Mouse (Mus musculus): Measurements from ENCODE around the gene Baz2b. TPM values are rescaled to one million over a fixed set of nuclear protein-coding genes. Genes with fewer than 3 reads are reported as not detected.

Baz2b gene
- polyA plus RNA-seq, 2 experiments: 36.0 to 45.6 TPM

DNA sequence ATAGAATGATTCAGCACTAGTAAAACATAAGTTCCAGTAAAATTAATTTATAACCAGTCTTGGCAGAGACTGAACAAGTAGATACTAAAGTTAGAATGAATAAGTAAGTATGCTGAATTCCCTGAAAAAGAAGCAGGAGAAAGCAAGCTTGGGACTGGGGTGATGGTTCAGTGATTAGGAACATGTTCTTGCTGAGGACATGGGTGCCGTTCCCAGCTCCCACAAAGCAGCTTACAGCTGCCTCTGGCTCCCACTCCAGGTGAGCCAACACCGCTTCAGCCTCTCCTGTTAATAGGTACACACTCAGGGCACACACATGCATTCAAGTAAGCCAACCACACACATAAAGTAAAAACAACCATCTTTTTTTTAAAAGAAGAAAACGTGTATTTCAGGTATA, 32.1 kb downstream of the Baz2b start:
- Histone ChIP-seq H3K4me3 (replicated peaks; ENCODE audit: low read length) (no peak overlapping the region), H3K9ac (ENCODE audit: low read depth, low read length, severe bottlenecking) (no peak overlapping the region), H3K27me3 (ENCODE audit: control insufficient read depth, insufficient read depth, low read length) (no peaks in the 10 kb centered on the region), H3K9me3 (ENCODE audit: control insufficient read depth, low read length) (no peaks in the 10 kb centered on the region), H3K4me1 (ENCODE audit: control insufficient read depth, insufficient read depth, low read length) (no peaks in the 10 kb centered on the region), H3K36me3 (ENCODE audit: control insufficient read depth, insufficient read depth, low read length) (no peaks in the 10 kb centered on the region), H3K4me2 (replicated peaks; ENCODE audit: low read depth, low read length, severe bottlenecking) (no peak overlapping the region), H3K27ac (replicated peaks; ENCODE audit: low read depth, low read length) (no peak overlapping the region)
- ATAC-seq (ENCODE audit: low FRiP score, low read depth) (no peak), DNase-seq (ENCODE audit: low spot score) (no peak)
- no peak for TF ChIP-seq POLR2A (IDR thresholded peaks at IDR 0.05; ENCODE audit: borderline replicate concordance, extremely low read depth, insufficient read depth, insufficient read length)
- WGBS: 74% methylated on average over 3 of the region's 3 CpGs

DNA sequence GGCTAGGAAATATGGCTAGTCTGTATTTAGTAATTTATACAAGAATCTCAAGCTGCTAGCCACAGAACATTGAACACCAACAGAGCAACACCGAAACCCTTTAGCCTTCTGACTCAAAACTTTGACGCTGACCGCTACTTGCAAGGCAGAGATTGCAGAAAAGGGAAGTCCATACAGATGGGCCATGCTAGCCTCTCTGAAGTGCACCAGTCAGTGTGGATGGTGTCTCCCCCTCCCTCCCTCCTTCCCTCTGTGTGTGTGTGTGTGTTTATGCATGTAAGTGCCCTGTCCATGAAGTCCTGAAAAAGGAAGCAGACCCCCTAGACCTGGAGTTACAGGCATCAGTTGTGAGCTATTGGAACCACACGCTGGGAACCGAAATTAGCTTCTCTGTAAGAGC, 33.6 kb downstream of the Baz2b start:
- no peak overlapping the region for H3K4me2 ChIP-seq (replicated peaks; ENCODE audit: low read depth, low read length, severe bottlenecking)
- no peaks in the 10 kb centered on the region for H3K4me1 ChIP-seq (ENCODE audit: control insufficient read depth, insufficient read depth, low read length)
- no peak overlapping the region for H3K9ac ChIP-seq (ENCODE audit: low read depth, low read length, severe bottlenecking)
- H3K36me3 ChIP-seq (ENCODE audit: control insufficient read depth, insufficient read depth, low read length): no peaks in the 10 kb centered on the region
- DNase-seq (ENCODE audit: low spot score) (no peak), ATAC-seq (ENCODE audit: low FRiP score, low read depth) (no peak)
- no peak overlapping the region for H3K4me3 ChIP-seq (replicated peaks; ENCODE audit: low read length)
- no peak overlapping the region for H3K27ac ChIP-seq (replicated peaks; ENCODE audit: low read depth, low read length)
- WGBS: 84% methylated on average over 5 of the region's 5 CpGs
- H3K9me3 ChIP-seq (ENCODE audit: control insufficient read depth, low read length): no peaks in the 10 kb centered on the region
- H3K27me3 ChIP-seq (ENCODE audit: control insufficient read depth, insufficient read depth, low read length): no peaks in the 10 kb centered on the region
- TF ChIP-seq POLR2A (IDR thresholded peaks at IDR 0.05; ENCODE audit: borderline replicate concordance, extremely low read depth, insufficient read depth, insufficient read length): no peak

DNA sequence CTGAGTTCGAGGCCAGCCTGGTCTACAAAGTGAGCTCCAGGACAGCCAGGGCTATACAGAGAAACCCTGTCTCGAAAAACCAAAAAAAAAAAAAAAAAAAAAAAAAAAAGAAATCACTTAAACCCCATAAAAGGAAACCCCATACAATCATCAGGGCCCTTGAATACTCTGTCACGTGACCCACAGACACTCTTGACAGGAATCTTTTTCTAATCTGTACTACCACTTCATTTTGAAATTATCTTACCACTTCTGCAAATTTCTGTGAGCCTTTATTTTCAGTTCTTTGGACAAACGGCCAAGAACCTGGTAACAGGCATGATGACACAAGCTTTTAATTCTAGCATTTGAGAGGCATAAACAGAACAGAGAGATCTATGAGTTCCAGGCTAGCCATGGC, 34.6 kb downstream of the Baz2b start:
- WGBS: 91% methylated on average over 3 of the region's 4 CpGs
- no peak for ATAC-seq (ENCODE audit: low FRiP score, low read depth)
- Histone ChIP-seq H3K9ac (ENCODE audit: low read depth, low read length, severe bottlenecking) (no peak overlapping the region), H3K4me3 (replicated peaks; ENCODE audit: low read length) (no peak overlapping the region), H3K4me1 (ENCODE audit: control insufficient read depth, insufficient read depth, low read length) (no peaks in the 10 kb centered on the region), H3K4me2 (replicated peaks; ENCODE audit: low read depth, low read length, severe bottlenecking) (no peak overlapping the region), H3K27me3 (ENCODE audit: control insufficient read depth, insufficient read depth, low read length) (no peaks in the 10 kb centered on the region), H3K36me3 (ENCODE audit: control insufficient read depth, insufficient read depth, low read length) (no peaks in the 10 kb centered on the region), H3K9me3 (ENCODE audit: control insufficient read depth, low read length) (no peaks in the 10 kb centered on the region), H3K27ac (replicated peaks; ENCODE audit: low read depth, low read length) (no peak overlapping the region)
- TF ChIP-seq POLR2A (IDR thresholded peaks at IDR 0.05; ENCODE audit: borderline replicate concordance, extremely low read depth, insufficient read depth, insufficient read length): no peak
- no peak for DNase-seq (ENCODE audit: low spot score)

DNA sequence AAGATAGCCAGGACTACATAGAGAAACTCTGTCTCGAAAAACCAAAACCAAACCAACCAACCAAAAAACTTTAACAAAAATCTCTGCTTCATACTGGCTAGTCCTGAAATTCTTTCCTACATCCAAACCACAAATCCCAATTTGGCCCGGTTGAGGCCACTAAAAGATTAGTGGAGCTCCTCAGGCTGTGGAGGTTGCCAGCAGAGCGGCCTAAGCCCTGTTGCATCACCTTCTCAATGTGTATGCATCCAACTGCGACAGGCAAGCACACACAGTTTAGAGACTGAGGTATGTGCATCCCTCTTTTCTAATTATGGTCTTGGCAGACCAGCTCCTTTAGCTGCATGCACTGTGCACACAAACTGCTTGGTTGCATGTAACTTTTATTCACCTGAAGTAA, 36.0 kb downstream of the Baz2b start:
- no peak overlapping the region for H3K27ac ChIP-seq (replicated peaks; ENCODE audit: low read depth, low read length)
- H3K9ac ChIP-seq (ENCODE audit: low read depth, low read length, severe bottlenecking): no peak overlapping the region
- no peak for TF ChIP-seq POLR2A (IDR thresholded peaks at IDR 0.05; ENCODE audit: borderline replicate concordance, extremely low read depth, insufficient read depth, insufficient read length)
- WGBS: 88% methylated on average over 4 of the region's 4 CpGs
- ATAC-seq (ENCODE audit: low FRiP score, low read depth) (no peak), DNase-seq (ENCODE audit: low spot score) (no peak)
- no peak overlapping the region for H3K4me2 ChIP-seq (replicated peaks; ENCODE audit: low read depth, low read length, severe bottlenecking)
- H3K9me3 ChIP-seq (ENCODE audit: control insufficient read depth, low read length): no peaks in the 10 kb centered on the region
- H3K27me3 ChIP-seq (ENCODE audit: control insufficient read depth, insufficient read depth, low read length): no peaks in the 10 kb centered on the region
- no peak overlapping the region for H3K4me3 ChIP-seq (replicated peaks; ENCODE audit: low read length)
- H3K4me1 ChIP-seq (ENCODE audit: control insufficient read depth, insufficient read depth, low read length): no peaks in the 10 kb centered on the region
- H3K36me3 ChIP-seq (ENCODE audit: control insufficient read depth, insufficient read depth, low read length): no peaks in the 10 kb centered on the region

DNA sequence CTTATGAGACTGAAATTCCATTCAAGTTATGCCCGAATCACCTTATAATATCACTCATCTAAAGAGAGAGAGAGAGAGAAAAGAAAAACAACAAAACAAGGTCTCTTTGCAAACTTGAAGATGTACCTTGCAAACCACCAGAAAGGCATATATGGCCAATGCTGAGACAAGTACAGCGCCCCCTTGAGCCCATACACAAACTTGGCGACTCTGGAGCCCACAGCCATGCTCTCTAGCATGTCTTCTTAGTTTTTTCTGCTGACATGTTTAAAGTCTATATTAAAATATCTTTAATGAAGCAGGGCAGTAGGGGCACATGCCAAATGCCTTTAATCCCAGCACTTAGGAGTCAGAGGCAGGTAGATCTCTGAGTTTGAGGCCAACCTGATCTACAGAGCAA, 36.4 kb downstream of the Baz2b start:
- H3K27ac ChIP-seq (replicated peaks; ENCODE audit: low read depth, low read length): no peak overlapping the region
- no peak overlapping the region for H3K4me2 ChIP-seq (replicated peaks; ENCODE audit: low read depth, low read length, severe bottlenecking)
- no peaks in the 10 kb centered on the region for H3K27me3 ChIP-seq (ENCODE audit: control insufficient read depth, insufficient read depth, low read length)
- H3K9me3 ChIP-seq (ENCODE audit: control insufficient read depth, low read length): no peaks in the 10 kb centered on the region
- no peak for TF ChIP-seq POLR2A (IDR thresholded peaks at IDR 0.05; ENCODE audit: borderline replicate concordance, extremely low read depth, insufficient read depth, insufficient read length)
- 60% methylated on average over 3 of the region's 3 CpGs for WGBS
- no peak overlapping the region for H3K4me3 ChIP-seq (replicated peaks; ENCODE audit: low read length)
- DNase-seq (ENCODE audit: low spot score): no peak
- no peaks in the 10 kb centered on the region for H3K4me1 ChIP-seq (ENCODE audit: control insufficient read depth, insufficient read depth, low read length)
- H3K36me3 ChIP-seq (ENCODE audit: control insufficient read depth, insufficient read depth, low read length): no peaks in the 10 kb centered on the region
- H3K9ac ChIP-seq (ENCODE audit: low read depth, low read length, severe bottlenecking): no peak overlapping the region
- no peak for ATAC-seq (ENCODE audit: low FRiP score, low read depth)

DNA sequence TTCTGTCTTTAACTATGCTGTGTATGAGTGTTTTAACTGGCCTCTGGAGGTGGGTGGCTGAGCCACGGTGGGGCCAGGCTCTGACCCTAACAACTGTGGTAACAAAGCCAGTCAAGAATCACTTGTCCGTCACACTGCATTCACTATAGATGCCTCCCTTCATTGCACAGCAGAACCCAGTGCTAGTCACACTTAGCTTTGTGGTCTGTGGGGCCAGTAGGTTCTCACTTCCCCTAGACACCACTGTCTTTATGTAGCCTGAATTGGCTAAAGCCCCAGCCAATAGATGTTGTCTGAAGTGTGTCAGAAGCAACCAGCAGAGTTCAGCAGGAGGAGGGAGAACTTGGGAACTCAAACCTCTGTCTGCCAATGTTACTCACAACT, 37.1 kb downstream of the Baz2b start:
- 79% methylated on average over 2 of the region's 2 CpGs for WGBS
- ATAC-seq (ENCODE audit: low FRiP score, low read depth): no peak
- no peak for TF ChIP-seq POLR2A (IDR thresholded peaks at IDR 0.05; ENCODE audit: borderline replicate concordance, extremely low read depth, insufficient read depth, insufficient read length)

More for the DNA sequence above, 37.1 kb downstream of the Baz2b start:
- Histone ChIP-seq H3K4me1 (ENCODE audit: control insufficient read depth, insufficient read depth, low read length) (no peaks in the 10 kb centered on the region), H3K4me2 (replicated peaks; ENCODE audit: low read depth, low read length, severe bottlenecking) (no peak overlapping the region), H3K4me3 (replicated peaks; ENCODE audit: low read length) (no peak overlapping the region), H3K27ac (replicated peaks; ENCODE audit: low read depth, low read length) (no peak overlapping the region), H3K9me3 (ENCODE audit: control insufficient read depth, low read length) (no peaks in the 10 kb centered on the region), H3K9ac (ENCODE audit: low read depth, low read length, severe bottlenecking) (no peak overlapping the region), H3K36me3 (ENCODE audit: control insufficient read depth, insufficient read depth, low read length) (no peaks in the 10 kb centered on the region), H3K27me3 (ENCODE audit: control insufficient read depth, insufficient read depth, low read length) (no peaks in the 10 kb centered on the region)
- DNase-seq (ENCODE audit: low spot score): no peak
